Mouse (Mus musculus) CD4-positive helper T cell, adult 2 months (primary cell): ENCODE measurements around the gene Reg4.
A peak's percentile ranks its signal among the peaks of the same experiment; 100 is the strongest.

Experiments
- DNase-seq: peaks from one replicate; pipeline ENCODE4 v3.0.0-alpha.2; 2012; ENCODE audit warnings: low read depth, missing footprints, low spot score

Reg4 gene

DNA sequence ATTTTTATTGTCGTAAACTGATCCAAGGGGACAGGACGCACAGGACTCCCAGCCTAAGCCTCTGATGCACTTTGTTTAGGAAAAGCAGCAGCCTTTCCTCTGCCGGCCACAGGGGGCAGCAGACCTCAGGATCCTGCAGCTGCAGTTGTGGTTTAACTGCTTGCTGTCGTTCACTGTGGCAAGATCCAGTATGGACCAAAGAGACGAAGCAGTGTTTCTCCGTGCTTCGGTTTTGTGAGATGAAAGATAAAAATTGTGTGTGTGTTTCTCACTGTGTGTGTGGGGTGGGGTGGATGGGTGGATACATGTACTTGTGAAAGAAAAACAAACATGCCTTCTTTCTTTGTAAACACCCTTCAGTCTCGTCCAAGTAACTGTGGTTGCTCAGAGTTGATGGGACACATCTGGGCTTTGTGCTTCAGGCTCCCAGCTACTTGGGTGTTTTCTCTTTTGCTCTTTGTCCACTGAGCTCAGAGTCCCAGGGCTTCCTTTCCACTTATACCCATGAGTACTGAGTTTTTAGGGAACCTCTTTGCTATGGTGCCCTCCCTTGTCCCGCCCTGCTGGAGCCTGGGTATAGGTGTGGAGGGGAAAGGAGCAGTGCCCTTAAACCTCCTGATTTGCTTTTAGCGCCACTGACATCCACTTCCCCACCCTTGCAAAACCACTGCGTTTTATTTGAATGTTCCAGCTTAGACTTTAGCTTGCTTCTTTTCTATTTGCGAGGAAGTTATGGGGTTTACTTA, 59.1 kb downstream of the Reg4 start:
- peak; percentile 48 for DNase-seq

GRCm38 (mm10) chr3:98282422-98282821, 60.5 kb downstream of the Reg4 start:
- DNase-seq, result no peak

GRCm38 (mm10) chr3:98283205-98283604, 61.2 kb downstream of the Reg4 start:
- DNase-seq, result no peak
